Mouse (Mus musculus): ENCODE measurements around the gene Cpt1b. TPM values are rescaled to one million over a fixed set of nuclear protein-coding genes. Genes with fewer than 3 reads are reported as not detected.

Cpt1b gene
- polyA plus RNA-seq, 1 experiment from 2014 or later, result 0.58 TPM

GRCm38 (mm10) chr15:89460298-89460697, 34.6 kb upstream of the Cpt1b start:
- WGBS, result 71% methylated on average over 10 of the region's 10 CpGs
- Histone ChIP-seq H3K27me3 (no peaks in the 10 kb centered on the region), H3K27ac (no peak overlapping the region), H3K36me3 (no peaks in the 10 kb centered on the region), H3K9me3 (no peaks in the 10 kb centered on the region), H3K9ac (no peak overlapping the region), H3K4me2 (replicated peaks) (no peak overlapping the region), H3K4me1 (no peaks in the 10 kb centered on the region), H3K4me3 (no peak overlapping the region)
- ATAC-seq (ENCODE audit: insufficient number of reproducible peaks, insufficient read depth, low FRiP score, low TSS enrichment), result no peak

- Histone ChIP-seq H3K4me3 (no peak overlapping the region), H3K9me3 (no peaks in the 10 kb centered on the region), H3K9ac (no peak overlapping the region), H3K27ac (no peak overlapping the region), H3K36me3 (no peaks in the 10 kb centered on the region), H3K4me2 (replicated peaks) (no peak overlapping the region), H3K4me1 (no peaks in the 10 kb centered on the region), H3K27me3 (peaks cover 2% of the 10 kb centered on the region; the same call in 1 of the 2 replicates)
- no peak for ATAC-seq (ENCODE audit: insufficient number of reproducible peaks, insufficient read depth, low FRiP score, low TSS enrichment)
- 83% methylated on average over 7 of the region's 7 CpGs for WGBS
Measured at GRCm38 (mm10) chr15:89459821-89460220, 34.2 kb upstream of the Cpt1b start.

- no peak for ATAC-seq (ENCODE audit: insufficient number of reproducible peaks, insufficient read depth, low FRiP score, low TSS enrichment)
- 95% methylated on average over 15 of the region's 15 CpGs for WGBS
Measured at GRCm38 (mm10) chr15:89458942-89459341, 33.3 kb upstream of the Cpt1b start.

GRCm38 (mm10) chr15:89455642-89456041, 30.0 kb upstream of the Cpt1b start:
- H3K4me2 ChIP-seq (replicated peaks), result no peak overlapping the region
- 74% methylated on average over 6 of the region's 6 CpGs for WGBS
- H3K27me3 ChIP-seq, result peaks cover 21% of the 10 kb centered on the region
- no peak overlapping the region for H3K9ac ChIP-seq
- no peak overlapping the region for H3K27ac ChIP-seq
- peaks cover 12% of the 10 kb centered on the region for H3K4me1 ChIP-seq
- H3K4me3 ChIP-seq, result no peak overlapping the region
- H3K9me3 ChIP-seq, result no peaks in the 10 kb centered on the region
- H3K36me3 ChIP-seq, result no peaks in the 10 kb centered on the region
- no peak for ATAC-seq (ENCODE audit: insufficient number of reproducible peaks, insufficient read depth, low FRiP score, low TSS enrichment)

More at GRCm38 (mm10) chr15:89458942-89459341, 33.3 kb upstream of the Cpt1b start:
- no peak overlapping the region for H3K4me3 ChIP-seq
- no peaks in the 10 kb centered on the region for H3K9me3 ChIP-seq
- H3K9ac ChIP-seq, result no peak overlapping the region
- H3K4me2 ChIP-seq (replicated peaks), result no peak overlapping the region
- peaks cover 11% of the 10 kb centered on the region for H3K27me3 ChIP-seq
- H3K27ac ChIP-seq, result no peak overlapping the region
- peaks cover 6% of the 10 kb centered on the region for H3K4me1 ChIP-seq
- no peaks in the 10 kb centered on the region for H3K36me3 ChIP-seq

- no peak overlapping the region for H3K27ac ChIP-seq
- 29% methylated on average over 4 of the region's 6 CpGs for WGBS
- no peak for ATAC-seq (ENCODE audit: insufficient number of reproducible peaks, insufficient read depth, low FRiP score, low TSS enrichment)
- no peaks in the 10 kb centered on the region for H3K9me3 ChIP-seq
- peaks cover 21% of the 10 kb centered on the region for H3K27me3 ChIP-seq
- peak overlapping the region; percentile 61; the same call in 1 of the 2 replicates for H3K4me3 ChIP-seq
- H3K4me2 ChIP-seq (replicated peaks), result peak overlapping the region; percentile 98
- no peak overlapping the region for H3K9ac ChIP-seq
- no peaks in the 10 kb centered on the region for H3K36me3 ChIP-seq
- H3K4me1 ChIP-seq, result peaks cover 12% of the 10 kb centered on the region
Measured at GRCm38 (mm10) chr15:89454857-89455256, 29.2 kb upstream of the Cpt1b start.

GRCm38 (mm10) chr15:89453865-89454478, 28.3 kb upstream of the Cpt1b start, which contains the start of gene Mapk8ip2:
Gene Mapk8ip2, plus strand, starts transcription at chr15:89453913.
- peak within 1 kb of the TSS; percentile 98 for H3K4me2 ChIP-seq (replicated peaks)
- 0 out of 2 replicates have a peak, but pooled peaks have one; percentile 32 for ATAC-seq (ENCODE audit: insufficient number of reproducible peaks, insufficient read depth, low FRiP score, low TSS enrichment)
- no peaks in the 10 kb centered on the region for H3K36me3 ChIP-seq
- peaks cover 21% of the 10 kb centered on the region for H3K27me3 ChIP-seq
- H3K27ac ChIP-seq, result no peak within 1 kb of the TSS
- H3K9ac ChIP-seq, result peak within 1 kb of the TSS; percentile 46; the same call in 1 of the 2 replicates
- peak within 1 kb of the TSS; percentile 61 for H3K4me3 ChIP-seq
- H3K4me1 ChIP-seq, result peaks cover 12% of the 10 kb centered on the region
- H3K9me3 ChIP-seq, result no peaks in the 10 kb centered on the region
- under 1% methylated on average over 52 of the region's 53 CpGs for WGBS

GRCm38 (mm10) chr15:89452906-89453864, 27.5 kb upstream of the Cpt1b start:
- WGBS, result 4% methylated on average over 24 of the region's 24 CpGs
- ATAC-seq (ENCODE audit: insufficient number of reproducible peaks, insufficient read depth, low FRiP score, low TSS enrichment), result peak; percentile 32; the same call in 1 of the 2 replicates
- Histone ChIP-seq H3K9ac (no peak overlapping the region), H3K4me2 (replicated peaks) (peak overlapping the region; percentile 98), H3K9me3 (no peaks in the 10 kb centered on the region), H3K4me1 (peaks cover 12% of the 10 kb centered on the region), H3K27me3 (peaks cover 21% of the 10 kb centered on the region), H3K4me3 (peak overlapping the region; percentile 61), H3K27ac (no peak overlapping the region), H3K36me3 (no peaks in the 10 kb centered on the region)

GRCm38 (mm10) chr15:89442486-89443070, 16.9 kb upstream of the Cpt1b start:
- 46% methylated on average over 8 of the region's 8 CpGs for WGBS
- Histone ChIP-seq H3K36me3 (no peaks in the 10 kb centered on the region), H3K27ac (no peak overlapping the region), H3K4me2 (replicated peaks) (no peak overlapping the region), H3K9ac (no peak overlapping the region), H3K4me1 (no peaks in the 10 kb centered on the region), H3K9me3 (no peaks in the 10 kb centered on the region), H3K4me3 (no peak overlapping the region), H3K27me3 (no peaks in the 10 kb centered on the region)
- no peak for ATAC-seq (ENCODE audit: insufficient number of reproducible peaks, insufficient read depth, low FRiP score, low TSS enrichment)

- Histone ChIP-seq H3K9ac (no peak overlapping the region), H3K4me2 (replicated peaks) (no peak overlapping the region), H3K36me3 (no peaks in the 10 kb centered on the region), H3K9me3 (no peaks in the 10 kb centered on the region), H3K4me1 (no peaks in the 10 kb centered on the region), H3K4me3 (no peak overlapping the region), H3K27ac (no peak overlapping the region), H3K27me3 (no peaks in the 10 kb centered on the region)
- 85% methylated on average over 5 of the region's 5 CpGs for WGBS
- no peak for ATAC-seq (ENCODE audit: insufficient number of reproducible peaks, insufficient read depth, low FRiP score, low TSS enrichment)
Measured at GRCm38 (mm10) chr15:89435878-89436277, 10.2 kb upstream of the Cpt1b start.

- Histone ChIP-seq H3K4me1 (0 out of 2 replicates have a peak, but pooled peaks cover 3% of the 10 kb centered on the region), H3K36me3 (no peaks in the 10 kb centered on the region), H3K27me3 (no peaks in the 10 kb centered on the region), H3K4me2 (replicated peaks) (no peak overlapping the region), H3K9ac (no peak overlapping the region), H3K9me3 (no peaks in the 10 kb centered on the region), H3K4me3 (no peak overlapping the region), H3K27ac (no peak overlapping the region)
- ATAC-seq (ENCODE audit: insufficient number of reproducible peaks, insufficient read depth, low FRiP score, low TSS enrichment), result no peak
- 59% methylated on average over 3 of the region's 3 CpGs for WGBS
Measured at GRCm38 (mm10) chr15:89434136-89434535, 8.5 kb upstream of the Cpt1b start.

GRCm38 (mm10) chr15:89432946-89433345, 7.3 kb upstream of the Cpt1b start:
- no peak overlapping the region for H3K27ac ChIP-seq
- no peaks in the 10 kb centered on the region for H3K27me3 ChIP-seq
- H3K4me3 ChIP-seq, result no peak overlapping the region
- no peak for ATAC-seq (ENCODE audit: insufficient number of reproducible peaks, insufficient read depth, low FRiP score, low TSS enrichment)
- 73% methylated on average over 4 of the region's 4 CpGs for WGBS
- H3K9me3 ChIP-seq, result no peaks in the 10 kb centered on the region
- H3K36me3 ChIP-seq, result no peaks in the 10 kb centered on the region
- peaks cover 9% of the 10 kb centered on the region for H3K4me1 ChIP-seq
- no peak overlapping the region for H3K4me2 ChIP-seq (replicated peaks)
- H3K9ac ChIP-seq, result no peak overlapping the region

Data from embryonic facial prominence, embryonic 12.5 days (tissue).